Mouse (Mus musculus) gastrocnemius, adult 2 months (tissue): ENCODE data around the gene Mapre1. TPM values are rescaled to one million over a fixed set of nuclear protein-coding genes. Genes with fewer than 3 reads are reported as not detected.
A peak's percentile ranks its signal among the peaks of the same experiment; 100 is the strongest.
"Not testable (repeated sequence)": the region's sequence is repeated elsewhere in the genome, so short reads cannot be mapped to it uniquely, and the experiment has no call there.

Source experiments
- DNase-seq: peaks from one replicate; pipeline ENCODE4 v3.0.0; 2022
- H3K27ac ChIP-seq: fragments of 200-600 bp; 2 replicates; pipeline ENCODE4 v1.8.1; 2022; ENCODE audit warnings: mild to moderate bottlenecking
- H3K4me3 ChIP-seq: fragments of 200-600 bp; 2 replicates; pipeline ENCODE4 v1.8.1; 2022; ENCODE audit warnings: mild to moderate bottlenecking, moderate library complexity
- CTCF ChIP-seq: fragments of 200-600 bp; IDR thresholded peaks from 2 replicates; pipeline ENCODE4 v1.8.1; 2022; ENCODE audit warnings: antibody characterized with exemption, mild to moderate bottlenecking, moderate library complexity
- intact Hi-C: fragments of 180-260 bp; cut with DNase I; formaldehyde crosslinking; loops from one replicate; pipeline ENCODE4 v1.15.1; 2025
- long read RNA-seq, 2 experiments: library from polyadenylated mRNA; stranded (forward); transcript quantifications; one replicate each; pipeline ENCODE4 v2.0.0; 2021
- total RNA-seq, 2 experiments: library from RNA; stranded (reverse); gene quantifications; 2 replicates each; pipeline ENCODE4 v1.2.3; 2021

The Mapre1 gene
- total RNA-seq, result 10 to 100 TPM; 32.8 to 41.3 TPM
- long read RNA-seq, experiment 1, full-length matches to known transcripts, result 66 of 77 reads
- long read RNA-seq, experiment 1, partial matches to known transcripts, result 3 of 77 reads
- long read RNA-seq, experiment 1, other reads (novel, unspliced or antisense), result 8 of 77 reads
- long read RNA-seq, experiment 2, full-length matches to known transcripts, result 51 of 56 reads
- long read RNA-seq, experiment 2, partial matches to known transcripts, result 2 of 56 reads
- long read RNA-seq, experiment 2, other reads (novel, unspliced or antisense), result 3 of 56 reads

DNA sequence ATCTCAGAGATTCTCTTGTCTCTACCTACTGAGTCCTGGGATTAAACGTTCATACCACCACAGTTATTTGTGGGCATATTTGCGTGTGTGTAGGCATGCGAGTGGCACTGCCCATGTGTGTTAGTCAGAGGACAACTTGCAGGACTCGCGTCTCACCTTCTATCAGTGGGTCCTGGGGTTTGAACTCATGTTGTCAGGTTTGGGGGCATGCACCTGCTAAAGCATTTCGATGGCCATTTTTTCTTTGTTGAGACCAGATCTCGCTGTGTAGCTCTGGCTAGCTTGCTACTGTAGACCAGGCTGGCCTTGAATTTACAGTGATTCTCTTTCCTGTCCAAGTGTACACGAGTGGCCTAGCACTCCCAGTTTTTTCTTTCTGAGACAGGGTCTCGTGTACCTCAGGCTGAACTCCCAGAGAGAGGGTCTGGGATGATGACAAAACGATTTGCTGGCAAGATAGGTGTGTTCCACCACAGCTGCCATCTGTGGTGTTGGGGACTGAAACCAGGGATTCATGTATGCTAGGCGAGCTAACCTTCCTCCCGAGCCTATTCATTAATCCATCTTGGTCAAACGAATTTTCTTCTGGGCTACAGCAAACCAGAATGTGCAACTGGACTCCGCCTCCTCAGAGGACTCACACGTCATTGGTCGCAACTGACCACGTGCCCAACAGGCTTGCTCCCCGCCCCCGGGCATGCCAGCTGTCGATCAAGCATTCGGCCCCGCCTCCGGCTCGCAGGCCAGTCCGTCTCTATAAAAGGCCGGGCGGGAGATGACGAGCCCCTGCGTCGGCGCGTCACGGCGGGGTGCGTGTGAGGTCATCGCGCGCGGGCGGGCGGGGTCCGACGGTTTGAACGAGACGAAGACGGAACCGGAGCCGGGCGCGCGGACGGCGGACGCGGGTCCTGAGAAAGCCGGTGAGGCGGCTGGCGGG lies at the start of gene Mapre1:
Gene Mapre1 (plus strand): TSS at position 775 of the 937 bp plus-strand sequence.
- no peak for TF ChIP-seq CTCF
- intact Hi-C loops, result no loop called here
- peak; percentile 100 for DNase-seq
- peak within 1 kb of the TSS; percentile 98 for H3K27ac ChIP-seq
- H3K4me3 ChIP-seq, result peak within 1 kb of the TSS; percentile 89

DNA sequence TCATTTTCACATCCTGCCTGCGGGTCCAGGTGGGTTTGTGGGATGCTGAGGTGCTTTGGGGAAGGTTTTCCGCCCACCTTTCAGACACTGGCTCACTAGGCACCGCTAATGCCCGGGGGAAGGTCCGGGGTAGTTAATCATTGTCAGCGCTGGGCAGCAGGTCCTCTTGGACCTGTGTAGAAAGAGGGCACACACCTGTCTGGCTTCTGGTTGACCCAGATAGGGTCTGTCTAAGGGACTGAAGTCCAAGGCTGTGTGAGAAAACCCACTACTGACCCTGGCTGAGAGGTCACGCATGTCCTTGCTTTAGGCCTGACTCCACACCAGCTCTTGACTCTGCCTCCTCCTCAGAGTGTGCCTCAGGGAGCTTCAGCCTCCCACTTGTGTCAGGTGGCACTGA lies 47.7 kb upstream of the Mapre1 start:
- intact Hi-C loops, DNase-seq, H3K27ac ChIP-seq: not testable (repeated sequence)

DNA sequence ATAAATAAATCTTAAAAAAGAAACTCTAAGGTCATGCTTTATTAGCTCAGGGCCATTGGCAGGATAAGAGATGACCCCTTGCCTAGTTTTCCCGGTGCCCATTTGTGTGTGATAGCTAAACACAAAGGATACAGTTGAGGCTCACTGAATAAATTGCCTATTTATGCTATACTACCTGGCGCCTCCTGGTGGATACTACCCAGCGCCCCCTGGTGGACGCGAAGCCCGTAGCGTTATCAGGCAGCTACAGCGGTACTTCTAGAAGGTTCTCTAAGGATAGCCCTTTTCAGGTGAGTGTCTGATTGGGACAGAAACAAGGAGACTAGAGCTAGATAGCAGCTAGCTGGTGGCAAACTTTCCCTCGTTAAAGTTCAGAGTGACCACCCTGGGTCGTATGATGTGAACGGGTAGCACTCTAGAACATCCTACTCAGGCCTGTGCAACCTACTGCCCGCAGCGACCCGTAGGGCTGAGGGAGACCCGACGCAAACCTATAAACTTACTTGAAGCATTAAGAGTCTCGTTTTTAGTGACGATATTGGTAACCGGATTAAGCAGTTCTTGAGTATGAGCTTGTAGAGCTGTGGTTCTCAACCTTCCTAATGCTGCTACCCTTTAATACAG lies 46.5 kb upstream of the Mapre1 start:
- intact Hi-C loops, result no loop called here
- peak; percentile 58 for DNase-seq

More for the DNA sequence above, 47.7 kb upstream of the Mapre1 start:
- H3K4me3 ChIP-seq, result not testable (repeated sequence)

DNA sequence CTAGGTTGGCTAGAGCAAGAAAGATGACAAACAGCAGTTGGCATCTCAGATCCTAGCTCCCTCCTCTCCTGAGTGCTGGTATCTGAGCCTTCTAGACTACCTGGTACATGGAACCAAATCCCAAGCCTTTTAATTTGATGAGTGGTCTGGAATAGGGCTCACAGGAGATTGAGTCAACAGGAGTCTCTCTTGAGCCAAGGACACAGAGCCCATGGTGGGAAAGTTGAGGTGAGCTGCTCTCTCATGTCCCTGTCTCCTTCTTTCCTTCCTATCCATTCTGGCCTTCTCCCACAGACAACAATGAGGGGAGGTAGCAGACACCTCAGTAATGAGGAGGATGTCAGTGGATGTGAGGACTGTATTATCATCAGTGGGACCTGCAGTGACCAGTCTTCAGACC lies 44.7 kb upstream of the Mapre1 start, which contains the start of gene Dnmt3c:
Gene Dnmt3c (plus strand): TSS at position 301 of the 400 bp plus-strand sequence.
- no peak for DNase-seq
- Histone ChIP-seq H3K4me3 (no peak within 1 kb of the TSS), H3K27ac (no peak within 1 kb of the TSS)
- no peak for TF ChIP-seq CTCF
- intact Hi-C loops, result no loop called here

More for the DNA sequence above, 46.5 kb upstream of the Mapre1 start:
- no peak overlapping the region for H3K4me3 ChIP-seq
- TF ChIP-seq CTCF, result peak; percentile 75
- H3K27ac ChIP-seq, result no peak overlapping the region

DNA sequence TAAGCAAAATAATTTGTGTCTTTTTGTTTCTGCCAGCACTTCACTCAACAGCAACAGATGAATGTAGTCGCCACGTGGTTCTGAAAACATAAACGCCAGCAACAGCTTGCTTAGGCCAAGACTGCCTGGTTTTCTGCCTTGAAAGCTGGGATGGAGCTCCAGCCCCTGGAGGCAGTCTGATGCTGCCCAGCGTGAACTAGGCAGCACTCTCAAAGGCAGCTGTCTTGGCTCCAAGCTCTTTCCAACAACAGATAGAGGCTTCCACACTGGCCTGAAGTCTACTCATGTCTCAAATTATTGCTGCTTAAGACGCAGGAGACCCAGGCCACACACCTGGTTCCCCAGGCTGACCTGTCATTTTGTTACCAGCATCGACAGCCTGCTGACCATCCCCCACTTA lies 37.7 kb upstream of the Mapre1 start:
- no peak for TF ChIP-seq CTCF
- no peak overlapping the region for H3K4me3 ChIP-seq
- intact Hi-C loops, result no loop called here
- no peak for DNase-seq
- no peak overlapping the region for H3K27ac ChIP-seq

DNA sequence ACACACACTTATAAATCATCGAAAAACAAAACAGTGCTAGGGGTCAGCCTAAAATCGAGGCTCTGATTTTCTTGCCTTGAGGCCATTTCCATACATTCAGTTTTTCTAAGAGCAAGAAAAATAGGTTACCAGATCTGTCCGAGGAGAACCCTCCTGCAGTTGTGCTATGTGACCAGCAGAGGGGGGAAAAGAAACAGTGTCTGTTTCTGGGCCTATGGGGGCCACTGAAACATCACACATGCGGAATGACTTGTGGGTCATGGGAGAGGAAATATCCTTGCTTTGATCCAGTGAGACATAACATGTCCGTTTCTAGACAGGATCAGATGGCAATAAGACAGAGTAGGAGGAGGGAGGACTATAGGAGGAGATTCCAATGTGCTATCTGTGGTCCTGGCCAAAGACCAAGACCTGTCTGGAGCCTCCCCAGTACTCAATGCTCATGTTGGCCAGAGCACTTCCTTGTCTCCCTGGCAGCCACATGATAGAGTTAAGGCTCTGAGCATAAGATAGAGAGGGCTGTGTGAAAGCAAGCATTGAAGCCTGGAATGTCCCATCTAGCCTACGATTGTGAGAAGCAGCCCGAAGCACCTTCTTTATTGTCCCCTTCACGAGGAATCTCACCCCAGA lies 30.3 kb upstream of the Mapre1 start:
- H3K27ac ChIP-seq, result no peak overlapping the region
- DNase-seq, result no peak
- no peak overlapping the region for H3K4me3 ChIP-seq
- TF ChIP-seq CTCF, result peak; percentile 73
- intact Hi-C loops, result no loop called here

DNA sequence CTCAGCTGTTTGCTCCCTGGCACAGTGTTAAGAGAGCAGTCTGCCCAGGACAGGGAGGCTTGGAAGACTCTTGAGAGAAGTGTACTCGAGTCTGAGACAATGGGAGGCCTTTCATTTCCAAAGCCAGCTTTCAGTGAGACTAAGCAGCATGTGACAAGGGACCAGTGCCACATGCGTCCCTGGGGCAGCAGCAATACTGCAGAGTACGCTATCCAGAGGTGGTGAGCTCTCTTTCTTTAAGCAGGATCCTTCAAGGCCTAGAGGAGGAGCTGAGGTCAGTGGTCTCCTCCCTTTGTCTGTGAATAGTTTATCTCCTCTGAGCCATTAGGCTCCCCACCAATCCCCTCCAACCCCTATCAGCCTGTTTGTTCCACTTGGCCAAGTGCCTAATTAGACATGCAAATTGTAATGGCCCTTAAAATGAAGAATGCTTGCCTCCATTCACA lies 28.4 kb upstream of the Mapre1 start:
- intact Hi-C loops, result no loop called here
- no peak overlapping the region for H3K4me3 ChIP-seq
- no peak overlapping the region for H3K27ac ChIP-seq
- no peak for TF ChIP-seq CTCF
- DNase-seq, result no peak

DNA sequence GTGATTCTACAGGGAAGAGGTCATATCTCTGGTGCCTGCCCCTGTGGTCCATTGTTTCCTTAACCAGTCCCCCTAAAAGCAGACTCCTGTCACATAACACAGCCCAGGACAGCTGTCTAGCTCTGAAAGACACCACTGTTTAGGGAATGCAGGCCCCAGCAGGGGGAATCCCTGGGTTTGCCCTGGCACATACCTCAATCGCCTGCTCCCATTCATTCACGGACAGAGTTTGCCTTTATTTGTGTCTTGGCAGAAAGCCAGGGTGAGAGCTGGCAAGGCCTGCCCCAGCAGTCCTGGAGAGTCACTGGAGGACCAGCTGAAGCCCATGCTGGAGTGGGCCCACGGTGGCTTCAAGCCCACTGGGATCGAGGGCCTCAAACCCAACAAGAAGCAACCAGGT lies 27.8 kb upstream of the Mapre1 start:
- intact Hi-C loops, result no loop called here
- H3K27ac ChIP-seq, result no peak overlapping the region
- no peak overlapping the region for H3K4me3 ChIP-seq
- peak; percentile 26 for DNase-seq
- TF ChIP-seq CTCF, result no peak

DNA sequence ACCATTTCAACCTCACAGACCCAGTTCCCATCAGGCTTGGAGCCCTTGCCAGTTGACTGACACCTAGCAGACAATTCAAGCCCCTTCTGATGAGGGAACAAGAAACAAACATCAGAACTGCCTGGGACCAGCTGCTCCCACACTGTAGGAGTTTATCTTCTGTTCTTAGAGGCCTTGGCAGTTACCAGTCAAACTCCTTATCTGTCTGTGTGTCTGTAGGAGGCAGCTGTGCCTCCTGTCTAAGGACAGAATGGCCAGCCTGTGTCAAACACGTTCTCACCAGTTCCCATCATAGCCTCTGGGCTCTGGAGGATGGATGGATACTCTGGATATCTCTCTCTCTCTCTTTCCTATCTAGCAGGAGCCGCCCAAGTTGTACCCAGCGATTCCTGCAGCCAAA lies 23.2 kb upstream of the Mapre1 start:
- DNase-seq, H3K4me3 ChIP-seq, H3K27ac ChIP-seq, intact Hi-C loops: not testable (repeated sequence)

DNA sequence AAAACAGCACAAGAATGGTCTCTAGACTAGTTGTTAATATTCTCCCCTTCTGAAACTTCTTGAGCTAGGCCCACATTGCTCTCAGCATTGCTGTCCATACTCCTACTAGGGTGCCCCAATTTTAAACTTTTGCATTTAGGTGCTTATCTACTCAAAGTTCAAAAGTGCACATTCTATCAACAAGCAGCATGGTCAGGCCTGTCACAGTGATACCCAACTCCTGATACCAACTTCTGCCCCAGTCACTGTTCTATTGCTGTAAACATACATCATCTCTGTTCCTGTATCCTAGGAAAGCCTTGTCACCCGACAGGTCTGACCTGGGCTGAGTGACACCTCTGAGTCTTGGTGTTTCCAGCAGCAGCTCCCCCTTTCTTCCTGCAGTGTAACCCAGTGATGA lies 18.0 kb upstream of the Mapre1 start:
- no peak for DNase-seq
- Histone ChIP-seq H3K4me3 (no peak overlapping the region), H3K27ac (no peak overlapping the region)
- intact Hi-C loops, result no loop called here
- TF ChIP-seq CTCF, result no peak

DNA sequence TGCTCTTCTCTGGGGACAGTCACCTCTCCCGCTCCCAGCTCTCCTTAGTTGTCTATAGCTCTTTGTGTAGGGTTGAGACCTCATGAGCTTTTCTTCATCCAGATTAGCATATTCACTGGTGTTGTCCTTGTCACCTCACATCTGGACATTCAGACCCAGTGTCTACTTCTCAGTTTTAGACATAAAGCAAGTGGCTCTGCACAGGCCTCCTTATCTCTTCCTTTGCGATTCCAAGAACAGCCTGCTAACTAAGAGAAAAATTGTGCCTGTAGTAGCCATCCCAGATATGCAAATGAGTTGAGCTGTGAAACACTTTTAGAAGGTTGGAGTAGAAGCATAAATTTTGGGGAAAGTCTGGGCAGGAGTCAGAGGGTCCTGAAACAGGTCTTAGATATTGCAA lies 16.6 kb upstream of the Mapre1 start:
- DNase-seq, result no peak
- no peak overlapping the region for H3K4me3 ChIP-seq
- TF ChIP-seq CTCF, result no peak
- intact Hi-C loops, result no loop called here
- no peak overlapping the region for H3K27ac ChIP-seq

DNA sequence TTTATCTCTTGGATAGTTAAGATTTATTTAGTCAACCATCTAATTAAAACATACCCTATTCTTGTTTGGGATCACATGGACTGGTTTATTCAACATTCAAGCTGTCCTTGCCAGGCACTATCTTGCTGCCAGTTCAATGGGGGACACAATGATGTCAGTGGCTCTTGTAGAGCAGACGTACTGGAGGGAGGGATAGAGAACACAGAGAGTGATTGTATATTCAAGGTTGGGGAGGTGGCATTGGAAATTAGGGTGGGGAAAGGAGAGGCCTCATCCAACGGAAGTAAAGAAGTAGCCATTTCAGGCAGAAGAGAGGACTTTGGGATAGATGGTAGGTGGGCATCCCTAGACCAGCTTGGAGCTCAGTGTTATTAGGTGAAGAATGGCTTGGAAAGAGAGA lies 16.2 kb upstream of the Mapre1 start:
- DNase-seq, result no peak
- H3K4me3 ChIP-seq, result no peak overlapping the region
- H3K27ac ChIP-seq, result no peak overlapping the region
- no peak for TF ChIP-seq CTCF
- intact Hi-C loops, result no loop called here
